Mouse (Mus musculus): Measurements from ENCODE around the gene Hic1. TPM values are rescaled to one million over a fixed set of nuclear protein-coding genes. Genes with fewer than 3 reads are reported as not detected.

The Hic1 gene
- polyA plus RNA-seq, 1 experiment: 14.1 TPM

DNA sequence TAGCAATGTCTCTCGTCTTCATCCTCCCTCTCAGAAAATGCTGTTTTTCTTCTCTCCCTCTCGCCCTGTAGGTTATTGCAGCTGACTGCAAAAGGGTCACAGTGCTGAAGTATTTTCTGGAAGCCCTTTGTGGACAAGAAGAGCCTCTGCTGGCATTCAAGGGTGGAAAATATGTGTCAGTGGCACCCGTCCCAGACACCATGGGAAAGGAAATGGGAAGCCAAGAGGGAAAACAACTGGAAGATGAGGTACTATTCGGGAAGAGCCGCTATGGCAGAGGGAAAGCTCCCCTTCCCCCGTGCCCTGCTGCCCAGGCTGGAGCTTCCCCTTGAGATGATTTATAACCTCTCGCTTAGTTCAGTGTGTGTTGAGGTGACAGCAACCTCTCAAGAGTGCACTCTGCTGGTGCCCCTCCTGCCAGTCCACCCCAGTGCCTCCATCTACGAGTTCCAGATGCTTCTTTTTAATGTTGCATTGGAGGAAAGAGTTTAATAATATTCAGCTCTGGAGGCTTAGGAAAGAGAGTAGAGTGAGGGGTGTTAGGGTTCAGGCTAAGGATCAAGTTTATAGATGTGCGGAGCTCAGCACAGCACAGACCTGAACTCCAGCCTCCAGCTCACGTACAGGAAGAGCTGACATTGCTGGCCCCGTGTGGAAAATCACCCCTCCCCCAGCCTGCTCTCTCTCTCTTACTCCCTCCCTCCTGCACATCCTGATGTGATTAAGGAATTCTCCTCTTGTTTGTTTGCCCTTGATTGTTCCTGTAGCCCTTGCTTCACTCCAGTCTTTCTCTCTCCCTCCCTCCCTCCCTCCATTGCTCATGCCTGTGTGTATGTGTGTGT lies 30.0 kb downstream of the Hic1 start:
- TF ChIP-seq CTCF (IDR thresholded peaks at IDR 0.05; ENCODE audit: borderline replicate concordance, control insufficient read depth, extremely low read depth, insufficient read depth, low read length, poor library complexity): no peak
- no peak for TF ChIP-seq POLR2A (IDR thresholded peaks at IDR 0.05; ENCODE audit: control insufficient read depth, extremely low read depth, insufficient read depth, low read length, poor library complexity)
- Histone ChIP-seq H3K4me1 (replicated peaks; ENCODE audit: control insufficient read depth, insufficient read depth, low read length) (peaks cover 8% of the 10 kb centered on the region; the same call in 1 of the 2 replicates), H3K27me3 (ENCODE audit: control insufficient read depth, insufficient read depth, low read length) (no peaks in the 10 kb centered on the region), H3K4me3 (ENCODE audit: control insufficient read depth, insufficient read depth, low read length) (no peak overlapping the region), H3K27ac (ENCODE audit: control insufficient read depth, insufficient read depth, low read length) (no peak overlapping the region), H3K36me3 (ENCODE audit: control insufficient read depth, insufficient read depth, low read length) (peaks cover 22% of the 10 kb centered on the region)
- 86% methylated on average over 11 of the region's 11 CpGs for WGBS
- no peak for DNase-seq

DNA sequence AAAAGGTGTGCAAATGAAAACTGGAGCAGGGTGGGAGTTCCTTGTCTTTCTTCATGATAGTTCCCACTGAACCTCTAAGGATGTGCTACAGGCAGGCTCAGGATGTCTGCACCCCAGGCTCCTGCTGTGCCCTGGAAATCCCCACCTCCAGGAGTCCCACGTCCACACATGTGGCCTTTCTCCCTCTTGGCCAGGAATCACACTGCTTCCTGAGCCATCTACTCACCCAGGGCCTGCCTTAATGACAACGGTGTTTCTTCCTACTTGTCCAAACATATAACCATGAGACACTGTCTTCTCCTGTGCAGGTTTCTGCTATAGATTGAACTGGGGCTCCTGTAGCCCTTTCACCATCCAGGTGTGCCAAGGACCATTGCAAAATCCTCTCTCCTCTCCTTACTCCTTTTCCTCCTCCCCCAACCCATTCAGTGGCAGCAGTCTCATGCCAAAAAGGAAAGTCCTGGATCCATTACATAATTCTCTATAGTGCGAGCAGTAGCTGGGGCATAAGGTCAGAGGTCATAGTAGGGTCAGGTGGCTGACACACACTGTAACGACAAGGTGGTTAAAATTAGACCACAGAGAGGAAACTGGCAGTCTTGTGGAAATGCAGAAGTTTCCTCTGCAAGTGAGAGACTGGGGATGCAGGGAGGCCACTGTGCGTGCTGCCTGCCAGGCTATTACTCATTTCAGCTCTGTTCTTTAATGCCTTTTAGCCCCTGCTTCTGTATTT lies 32.5 kb downstream of the Hic1 start:
- H3K36me3 ChIP-seq (ENCODE audit: control insufficient read depth, insufficient read depth, low read length): no peaks in the 10 kb centered on the region
- H3K4me3 ChIP-seq (ENCODE audit: control insufficient read depth, insufficient read depth, low read length): no peak overlapping the region
- no peaks in the 10 kb centered on the region for H3K27me3 ChIP-seq (ENCODE audit: control insufficient read depth, insufficient read depth, low read length)
- no peak for DNase-seq
- WGBS: 33% methylated on average over 5 of the region's 5 CpGs
- TF ChIP-seq POLR2A (IDR thresholded peaks at IDR 0.05; ENCODE audit: control insufficient read depth, extremely low read depth, insufficient read depth, low read length, poor library complexity): no peak
- no peak for TF ChIP-seq CTCF (IDR thresholded peaks at IDR 0.05; ENCODE audit: borderline replicate concordance, control insufficient read depth, extremely low read depth, insufficient read depth, low read length, poor library complexity)
- no peak overlapping the region for H3K27ac ChIP-seq (ENCODE audit: control insufficient read depth, insufficient read depth, low read length)
- peaks cover 8% of the 10 kb centered on the region; the same call in 1 of the 2 replicates for H3K4me1 ChIP-seq (replicated peaks; ENCODE audit: control insufficient read depth, insufficient read depth, low read length)

DNA sequence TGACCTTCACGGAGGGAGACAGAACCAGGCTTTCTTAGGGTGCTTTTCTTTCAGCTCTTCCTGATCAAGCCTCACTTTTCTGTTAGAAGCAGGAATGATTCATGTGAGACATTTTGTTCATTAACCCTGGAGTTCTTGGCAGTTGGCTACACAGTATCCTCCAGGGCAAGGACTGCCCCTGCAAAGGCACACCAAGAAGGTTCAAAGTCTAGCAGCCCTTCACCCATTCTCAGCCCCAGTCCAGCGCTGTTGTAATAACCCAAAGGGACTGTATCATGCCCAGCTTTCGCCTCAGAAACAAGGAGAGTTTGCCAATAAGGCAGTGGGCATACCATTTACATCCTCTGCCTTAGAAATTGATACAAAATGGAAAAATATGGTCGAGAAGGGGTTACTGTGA lies 34.0 kb downstream of the Hic1 start:
- 97% methylated on average over 4 of the region's 4 CpGs for WGBS
- peaks cover 8% of the 10 kb centered on the region; the same call in 1 of the 2 replicates for H3K4me1 ChIP-seq (replicated peaks; ENCODE audit: control insufficient read depth, insufficient read depth, low read length)
- no peaks in the 10 kb centered on the region for H3K27me3 ChIP-seq (ENCODE audit: control insufficient read depth, insufficient read depth, low read length)
- DNase-seq: no peak
- TF ChIP-seq POLR2A (IDR thresholded peaks at IDR 0.05; ENCODE audit: control insufficient read depth, extremely low read depth, insufficient read depth, low read length, poor library complexity): no peak
- TF ChIP-seq CTCF (IDR thresholded peaks at IDR 0.05; ENCODE audit: borderline replicate concordance, control insufficient read depth, extremely low read depth, insufficient read depth, low read length, poor library complexity): no peak
- H3K4me3 ChIP-seq (ENCODE audit: control insufficient read depth, insufficient read depth, low read length): no peak overlapping the region
- H3K36me3 ChIP-seq (ENCODE audit: control insufficient read depth, insufficient read depth, low read length): no peaks in the 10 kb centered on the region
- H3K27ac ChIP-seq (ENCODE audit: control insufficient read depth, insufficient read depth, low read length): no peak overlapping the region

DNA sequence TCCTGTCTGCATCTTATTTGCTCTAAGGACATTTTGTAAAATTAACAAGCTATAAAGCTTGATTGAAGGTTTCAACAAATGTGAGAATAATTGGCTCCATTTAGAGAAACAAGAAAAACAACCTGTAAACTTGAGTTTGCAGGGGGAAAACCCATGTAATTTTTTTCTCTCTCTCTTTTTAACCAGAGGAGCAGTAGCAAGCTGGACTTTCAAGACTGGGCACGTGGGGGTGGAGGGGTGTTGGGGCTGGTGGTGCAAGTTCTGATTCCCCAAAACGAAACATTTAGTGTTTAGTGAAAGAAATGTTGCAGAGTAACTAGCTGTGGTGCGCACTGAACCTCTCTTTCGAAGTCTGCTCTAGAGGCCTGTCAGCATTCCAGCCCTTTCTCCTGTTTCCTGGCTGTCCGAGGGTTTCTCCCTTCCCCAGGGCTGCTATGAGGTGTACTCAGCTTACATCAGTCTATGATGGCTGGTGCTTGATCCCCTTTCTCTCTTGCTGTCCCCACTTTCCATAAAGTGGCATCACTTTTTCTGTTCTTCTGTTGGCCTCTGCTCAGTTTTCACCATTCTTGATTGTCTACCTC lies 34.7 kb downstream of the Hic1 start:
- Histone ChIP-seq H3K4me1 (replicated peaks; ENCODE audit: control insufficient read depth, insufficient read depth, low read length) (peaks cover 8% of the 10 kb centered on the region; the same call in 1 of the 2 replicates), H3K4me3 (ENCODE audit: control insufficient read depth, insufficient read depth, low read length) (no peak overlapping the region), H3K27me3 (ENCODE audit: control insufficient read depth, insufficient read depth, low read length) (no peaks in the 10 kb centered on the region), H3K27ac (ENCODE audit: control insufficient read depth, insufficient read depth, low read length) (no peak overlapping the region), H3K36me3 (ENCODE audit: control insufficient read depth, insufficient read depth, low read length) (no peaks in the 10 kb centered on the region)
- no peak for DNase-seq
- TF ChIP-seq CTCF (IDR thresholded peaks at IDR 0.05; ENCODE audit: borderline replicate concordance, control insufficient read depth, extremely low read depth, insufficient read depth, low read length, poor library complexity) (no peak), POLR2A (IDR thresholded peaks at IDR 0.05; ENCODE audit: control insufficient read depth, extremely low read depth, insufficient read depth, low read length, poor library complexity) (no peak)
- 87% methylated on average over 5 of the region's 5 CpGs for WGBS

DNA sequence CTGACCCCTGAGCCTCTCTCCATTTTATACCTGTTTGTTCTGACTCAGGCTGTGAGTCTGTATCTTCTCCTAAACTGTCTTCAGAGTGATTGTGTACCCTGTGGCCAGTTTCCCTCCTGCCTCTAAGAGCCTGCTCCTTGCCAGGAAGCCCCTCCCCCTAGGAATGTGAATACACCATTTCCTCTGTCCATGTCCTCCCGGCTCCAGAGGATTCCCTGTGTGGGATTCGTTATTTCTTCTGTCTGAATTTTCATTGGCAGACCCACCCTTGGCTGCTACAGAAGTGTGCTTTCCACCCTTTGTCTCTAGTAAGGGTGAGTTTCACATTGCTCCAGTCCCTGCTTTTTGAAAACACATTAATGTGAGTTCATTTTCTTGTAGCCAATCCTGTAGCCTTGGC lies 35.4 kb downstream of the Hic1 start:
- H3K4me3 ChIP-seq (ENCODE audit: control insufficient read depth, insufficient read depth, low read length): no peak overlapping the region
- no peaks in the 10 kb centered on the region for H3K36me3 ChIP-seq (ENCODE audit: control insufficient read depth, insufficient read depth, low read length)
- no peaks in the 10 kb centered on the region for H3K27me3 ChIP-seq (ENCODE audit: control insufficient read depth, insufficient read depth, low read length)
- no peak for DNase-seq
- 94% methylated on average over 2 of the region's 2 CpGs for WGBS
- no peak for TF ChIP-seq POLR2A (IDR thresholded peaks at IDR 0.05; ENCODE audit: control insufficient read depth, extremely low read depth, insufficient read depth, low read length, poor library complexity)
- TF ChIP-seq CTCF (IDR thresholded peaks at IDR 0.05; ENCODE audit: borderline replicate concordance, control insufficient read depth, extremely low read depth, insufficient read depth, low read length, poor library complexity): no peak
- H3K4me1 ChIP-seq (replicated peaks; ENCODE audit: control insufficient read depth, insufficient read depth, low read length): peaks cover 8% of the 10 kb centered on the region; the same call in 1 of the 2 replicates
- H3K27ac ChIP-seq (ENCODE audit: control insufficient read depth, insufficient read depth, low read length): no peak overlapping the region

DNA sequence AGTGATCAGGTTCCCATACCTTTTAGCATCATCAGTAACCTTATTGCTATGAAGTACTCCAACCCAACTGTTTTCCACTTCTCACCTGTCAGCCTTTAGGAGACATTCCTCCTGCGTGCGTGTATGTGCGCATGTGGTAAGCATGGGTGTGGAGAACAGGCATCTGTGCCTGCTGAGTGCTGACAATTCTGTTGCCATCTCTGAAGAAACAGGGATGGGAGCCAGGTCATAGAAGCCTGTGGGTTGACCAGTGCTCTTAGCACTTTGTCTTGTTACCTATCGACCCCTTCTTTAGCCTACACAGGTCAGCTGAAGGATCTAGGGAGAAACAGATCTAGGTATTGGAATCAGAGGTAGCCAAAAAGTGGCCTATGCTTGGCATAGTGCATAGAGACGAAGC lies 35.9 kb downstream of the Hic1 start:
- H3K27ac ChIP-seq (ENCODE audit: control insufficient read depth, insufficient read depth, low read length): no peak overlapping the region
- H3K36me3 ChIP-seq (ENCODE audit: control insufficient read depth, insufficient read depth, low read length): no peaks in the 10 kb centered on the region
- H3K4me3 ChIP-seq (ENCODE audit: control insufficient read depth, insufficient read depth, low read length): no peak overlapping the region
- TF ChIP-seq CTCF (IDR thresholded peaks at IDR 0.05; ENCODE audit: borderline replicate concordance, control insufficient read depth, extremely low read depth, insufficient read depth, low read length, poor library complexity): no peak
- no peak for TF ChIP-seq POLR2A (IDR thresholded peaks at IDR 0.05; ENCODE audit: control insufficient read depth, extremely low read depth, insufficient read depth, low read length, poor library complexity)
- 97% methylated on average over 5 of the region's 5 CpGs for WGBS
- DNase-seq: no peak
- no peaks in the 10 kb centered on the region for H3K27me3 ChIP-seq (ENCODE audit: control insufficient read depth, insufficient read depth, low read length)
- H3K4me1 ChIP-seq (replicated peaks; ENCODE audit: control insufficient read depth, insufficient read depth, low read length): peaks cover 8% of the 10 kb centered on the region; the same call in 1 of the 2 replicates
